Mouse (Mus musculus): ENCODE results near the gene Nufip2.

GRCm38 (mm10) chr11:77687541-77688131 lies 1.7 kb downstream of the Nufip2 start:
- TF ChIP-seq CTCF (IDR thresholded peaks at IDR 0.05; ENCODE audit: low read depth, low read length) (no peak), POLR2A (IDR thresholded peaks at IDR 0.05; ENCODE audit: borderline replicate concordance, low read depth, low read length) (no peak)
